Mouse (Mus musculus) megakaryocyte progenitor cell, adult 5-6 weeks (primary cell): ENCODE measurements at regions not wholly inside any gene's neighbourhood (a gene's known extent, or its start where the extent isn't known, plus 50 kb on each side); places are given as distances from the start of the nearest gene placed in this dataset.

Source experiments
- ATAC-seq: replicated peaks from 2 replicates; pipeline ENCODE4 v1.8.0; 2016; ENCODE audit warnings: mild to moderate bottlenecking, moderate TSS enrichment, inconsistent platforms; ENCODE audit not compliant: poor library complexity

- no peak for ATAC-seq
Observed at GRCm38 (mm10) chr13:59238696-59239095, 346.3 kb downstream of the Agtpbp1 start.

DNA sequence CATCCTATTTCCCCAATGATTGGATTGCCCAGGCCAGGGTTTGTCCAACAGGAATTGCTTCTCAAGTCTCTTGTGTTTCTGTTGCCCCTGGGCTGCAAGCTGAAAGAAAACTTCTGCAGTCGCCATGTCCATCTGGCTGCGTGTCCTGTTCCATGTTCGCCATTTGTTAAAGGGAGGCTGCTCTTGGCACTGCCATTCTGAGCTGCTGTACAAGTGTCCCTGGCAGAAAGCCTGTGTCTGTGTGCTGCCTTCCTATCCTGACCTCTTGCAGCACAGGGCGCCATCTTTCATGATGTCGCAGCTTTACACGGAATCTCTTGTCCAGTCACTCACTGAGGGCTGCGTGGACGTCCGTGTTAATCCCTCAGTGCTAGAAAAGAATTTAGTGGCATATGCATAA is 349.2 kb downstream of the Agtpbp1 start:
- ATAC-seq = no peak

- ATAC-seq = peak; percentile 43
Observed at GRCm38 (mm10) chr13:59229111-59229541, 355.9 kb downstream of the Agtpbp1 start.

DNA sequence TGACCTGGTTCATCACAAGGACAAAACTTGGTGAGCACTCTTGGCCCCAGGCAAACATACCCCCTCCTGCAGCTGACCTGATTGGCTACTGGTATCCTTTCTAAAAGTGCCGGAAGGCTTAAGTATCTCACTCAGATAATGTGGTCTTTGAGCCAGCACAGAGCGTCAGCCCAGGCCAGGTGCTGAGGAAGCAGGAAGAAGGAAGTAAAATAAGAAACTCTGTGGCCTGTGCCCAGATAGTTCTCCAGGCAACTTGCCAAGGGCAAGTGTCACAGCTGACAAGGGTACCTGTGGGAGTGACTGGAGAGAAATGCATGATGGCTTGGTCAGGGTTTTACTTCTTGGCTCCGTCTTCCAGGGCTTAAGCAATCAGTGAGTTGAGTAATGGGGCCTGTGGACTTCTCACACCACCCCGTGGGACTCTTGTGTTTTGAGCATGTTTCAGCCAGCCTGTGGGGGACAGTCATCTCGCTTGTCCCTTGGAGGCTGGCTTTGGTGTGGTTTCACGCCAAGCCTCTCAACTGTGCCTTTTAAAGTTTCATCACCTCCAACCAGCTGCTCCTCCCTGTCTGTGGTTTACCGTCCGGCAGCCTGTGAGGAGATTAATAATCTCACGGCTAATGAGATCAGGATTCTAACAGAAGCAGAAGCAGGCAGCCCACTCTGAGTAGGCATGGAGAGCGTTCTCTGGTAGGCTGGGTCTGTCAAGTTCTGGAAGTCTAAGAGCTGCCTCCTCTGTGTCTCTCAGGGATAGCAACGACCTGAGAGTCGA is 356.8 kb downstream of the Agtpbp1 start:
- peak; percentile 86 for ATAC-seq

- no peak for ATAC-seq
Observed at GRCm38 (mm10) chr13:59227523-59228058, 357.4 kb downstream of the Agtpbp1 start.

DNA sequence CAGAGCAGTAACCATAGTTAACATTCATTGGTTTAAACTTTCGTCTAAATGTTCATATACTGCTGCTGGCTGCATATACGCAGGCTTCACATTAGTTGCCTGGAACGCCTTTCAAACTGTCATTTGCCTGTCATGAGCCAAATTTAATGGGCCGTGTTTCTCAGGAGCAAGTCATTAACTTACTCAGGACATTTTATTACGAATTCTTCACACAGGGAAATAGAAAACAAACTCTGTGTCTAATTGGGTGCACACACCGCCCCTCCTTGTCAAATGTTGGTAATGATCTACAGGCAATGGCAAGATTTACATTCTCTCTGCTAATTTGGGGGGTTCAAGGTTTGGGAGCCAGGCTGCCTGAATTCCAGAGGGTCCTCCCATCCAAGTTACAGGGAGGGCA is 364.4 kb downstream of the Agtpbp1 start:
- ATAC-seq = no peak

DNA sequence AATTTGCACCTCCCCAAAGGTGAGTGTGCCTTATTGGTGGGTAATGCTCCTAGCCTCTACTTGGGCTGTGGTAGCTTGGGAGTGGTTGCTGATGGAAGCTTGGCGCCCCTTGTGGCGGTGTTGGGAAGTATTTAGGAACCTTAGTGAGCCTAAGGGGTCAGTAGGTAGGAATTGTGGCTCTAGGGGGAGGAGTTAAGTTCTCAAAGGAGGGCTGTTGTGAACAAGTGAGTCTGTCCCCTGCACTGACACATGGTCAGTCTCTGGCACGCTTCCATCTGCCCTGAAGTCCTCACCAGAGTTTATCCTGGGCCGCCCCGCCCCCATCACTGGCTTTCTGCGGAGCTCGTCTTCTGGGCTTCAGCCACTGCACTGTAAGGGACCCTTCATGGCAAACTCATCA is 364.9 kb downstream of the Agtpbp1 start:
- ATAC-seq = peak; percentile 81

GRCm38 (mm10) chr13:59216686-59217298 is 368.2 kb downstream of the Agtpbp1 start:
- no peak for ATAC-seq

DNA sequence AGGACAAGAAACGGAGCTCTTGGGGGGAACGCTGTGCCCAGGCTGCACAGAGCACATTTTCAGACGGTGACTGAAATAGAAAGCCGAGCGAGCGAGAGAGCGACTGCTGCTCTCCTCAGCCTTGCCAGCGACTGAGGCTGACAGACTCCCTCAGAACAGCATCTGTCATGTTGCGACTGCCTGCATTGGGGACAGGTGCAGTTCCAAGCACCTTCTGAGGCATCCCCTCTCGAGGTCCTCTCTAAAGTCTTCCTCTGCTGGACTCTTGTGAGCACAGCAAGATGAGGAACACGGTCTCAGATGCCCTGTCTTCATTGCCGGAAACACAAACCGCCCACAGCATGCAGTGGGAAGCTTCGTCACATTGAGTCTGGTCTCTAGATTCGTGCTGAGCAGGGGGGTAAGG is 372.7 kb downstream of the Agtpbp1 start:
- no peak for ATAC-seq

- 0 out of 2 replicates have a peak, but pooled peaks have one; percentile 46 for ATAC-seq
Observed at GRCm38 (mm10) chr13:59210828-59211227, 374.2 kb downstream of the Agtpbp1 start.

GRCm38 (mm10) chr13:59206186-59206585 is 378.8 kb downstream of the Agtpbp1 start:
- ATAC-seq = no peak

GRCm38 (mm10) chr13:59204506-59204905 is 380.5 kb downstream of the Agtpbp1 start:
- ATAC-seq = no peak

- no peak for ATAC-seq
Observed at GRCm38 (mm10) chr13:59196311-59196710, 388.7 kb downstream of the Agtpbp1 start.

- ATAC-seq = no peak
Observed at GRCm38 (mm10) chr13:59188431-59188830, 382.1 kb downstream of the Ntrk2 start.
